Mouse (Mus musculus) liver, embryonic 16.5 days (tissue): Measurements from ENCODE around the gene Rbl1. TPM values are rescaled to one million over a fixed set of nuclear protein-coding genes. Genes with fewer than 3 reads are reported as not detected.
"Not testable (repeated sequence)": the region's sequence is repeated elsewhere in the genome, so short reads cannot be mapped to it uniquely, and the experiment has no call there.

Experiments used
- ATAC-seq: fragments of 200-750 bp; cut with Nextera tagmentation; 2 replicates; pipeline ENCODE4 v1.8.0; 2017; ENCODE audit warnings: low read depth, mild to moderate bottlenecking, moderate number of reproducible peaks, moderate library complexity
- H3K27ac ChIP-seq: fragments of 300-500 bp; sonication (generic); 2 replicates; pipeline ENCODE4 v1.5.1; 2014; ENCODE audit warnings: mild to moderate bottlenecking, low read length
- H3K27me3 ChIP-seq: fragments of 300-500 bp; sonication (generic); 2 replicates; pipeline ENCODE4 v1.6.1; 2014; ENCODE audit warnings: low read depth, low read length, mixed read lengths; ENCODE audit not compliant: control insufficient read depth, insufficient read depth
- H3K36me3 ChIP-seq: fragments of 300-500 bp; sonication (generic); 2 replicates; pipeline ENCODE4 v1.6.1; 2014; ENCODE audit warnings: mild to moderate bottlenecking; ENCODE audit not compliant: control insufficient read depth, insufficient read depth
- H3K4me1 ChIP-seq: fragments of 300-500 bp; sonication (generic); 2 replicates; pipeline ENCODE4 v1.6.1; 2014; ENCODE audit warnings: low read depth, low read length, mixed read lengths; ENCODE audit not compliant: control insufficient read depth
- H3K4me2 ChIP-seq: fragments of 300-500 bp; sonication (generic); 2 replicates; pipeline ENCODE4 v1.6.1; 2014; ENCODE audit warnings: low read depth, low read length, mixed read lengths
- H3K4me3 ChIP-seq: fragments of 300-500 bp; sonication (generic); 2 replicates; pipeline ENCODE4 v1.5.1; 2014; ENCODE audit warnings: low read depth, mild to moderate bottlenecking, low read length
- H3K9ac ChIP-seq: fragments of 300-500 bp; sonication (generic); 2 replicates; pipeline ENCODE4 v1.6.1; 2014; ENCODE audit warnings: low read depth, low read length
- H3K9me3 ChIP-seq: fragments of 300-500 bp; sonication (generic); replicated peaks from 2 replicates; pipeline ENCODE4 v1.6.1; 2016; ENCODE audit warnings: low read length; ENCODE audit not compliant: control insufficient read depth
- WGBS: fragments of 180-500 bp; shearing (Covaris S2); extraction: QIAGEN DNeasy Blood & Tissue Kit; methylation state at CpG from one replicate; pipeline ENCODE4 v1.1.7; 2014; ENCODE audit not compliant: insufficient replicate concordance; 5-methylcytosine and 5-hydroxymethylcytosine counted together
- polyA plus RNA-seq: library from polyadenylated mRNA; unstranded; fragments of >200 nt; fragmentation: Nextera tagmentation; extraction: Ambion mirVana; gene quantifications from 2 replicates; pipeline ENCODE4 v1.2.1, GENCODE M21; 2015

Rbl1 gene
- polyA plus RNA-seq, 1 experiment from 2014 or later, result 17.0 TPM

- H3K4me1 ChIP-seq, ATAC-seq, H3K9ac ChIP-seq, H3K27ac ChIP-seq, H3K9me3 ChIP-seq, H3K4me3 ChIP-seq, H3K27me3 ChIP-seq, H3K4me2 ChIP-seq: not testable (repeated sequence)
- H3K36me3 ChIP-seq, result peaks cover 65% of the 10 kb centered on the region
Observed at GRCm38 (mm10) chr2:157165312-157166224, 38.8 kb downstream of the Rbl1 start.

- WGBS, result 94% methylated on average over 2 of the region's 2 CpGs
- ATAC-seq, result no peak
- Histone ChIP-seq H3K27ac (no peak overlapping the region), H3K9ac (no peak overlapping the region), H3K36me3 (peaks cover 68% of the 10 kb centered on the region), H3K9me3 (no peaks in the 10 kb centered on the region), H3K27me3 (no peaks in the 10 kb centered on the region), H3K4me1 (no peaks in the 10 kb centered on the region), H3K4me3 (no peak overlapping the region), H3K4me2 (no peak overlapping the region)
Observed at GRCm38 (mm10) chr2:157164101-157164500, 40.2 kb downstream of the Rbl1 start.

GRCm38 (mm10) chr2:157156079-157156478 is 48.3 kb downstream of the Rbl1 start:
- no peak for ATAC-seq
- no peak overlapping the region for H3K27ac ChIP-seq
- H3K36me3 ChIP-seq, result peaks cover 54% of the 10 kb centered on the region
- no peak overlapping the region for H3K4me3 ChIP-seq
- WGBS, result 81% methylated on average over 1 of the region's 1 CpGs
- no peaks in the 10 kb centered on the region for H3K27me3 ChIP-seq
- no peak overlapping the region for H3K4me2 ChIP-seq
- H3K9ac ChIP-seq, result no peak overlapping the region
- H3K9me3 ChIP-seq, result no peaks in the 10 kb centered on the region
- H3K4me1 ChIP-seq, result no peaks in the 10 kb centered on the region

- H3K27ac ChIP-seq, result no peak overlapping the region
- no peaks in the 10 kb centered on the region for H3K4me1 ChIP-seq
- no peak for ATAC-seq
- H3K9ac ChIP-seq, result no peak overlapping the region
- no peaks in the 10 kb centered on the region for H3K9me3 ChIP-seq
- no peak overlapping the region for H3K4me2 ChIP-seq
- no peaks in the 10 kb centered on the region for H3K27me3 ChIP-seq
- H3K36me3 ChIP-seq, result peaks cover 57% of the 10 kb centered on the region
- H3K4me3 ChIP-seq, result no peak overlapping the region
- 80% methylated on average over 2 of the region's 2 CpGs for WGBS
Observed at GRCm38 (mm10) chr2:157153235-157153634, 51.1 kb downstream of the Rbl1 start.

- Histone ChIP-seq H3K4me1 (no peaks in the 10 kb centered on the region), H3K27me3 (no peaks in the 10 kb centered on the region), H3K9ac (no peak overlapping the region), H3K9me3 (no peaks in the 10 kb centered on the region), H3K4me2 (no peak overlapping the region), H3K4me3 (no peak overlapping the region), H3K27ac (no peak overlapping the region), H3K36me3 (peaks cover 64% of the 10 kb centered on the region)
- WGBS, result 89% methylated on average over 5 of the region's 5 CpGs
- ATAC-seq, result no peak
Observed at GRCm38 (mm10) chr2:157148417-157148816, 55.9 kb downstream of the Rbl1 start.

GRCm38 (mm10) chr2:157147397-157148020 is 56.8 kb downstream of the Rbl1 start:
- 79% methylated on average over 9 of the region's 9 CpGs for WGBS
- no peak overlapping the region for H3K27ac ChIP-seq
- no peaks in the 10 kb centered on the region for H3K9me3 ChIP-seq
- ATAC-seq, result no peak
- no peak overlapping the region for H3K4me2 ChIP-seq
- no peaks in the 10 kb centered on the region for H3K27me3 ChIP-seq
- no peaks in the 10 kb centered on the region for H3K4me1 ChIP-seq
- H3K36me3 ChIP-seq, result peaks cover 58% of the 10 kb centered on the region
- H3K4me3 ChIP-seq, result no peak overlapping the region
- no peak overlapping the region for H3K9ac ChIP-seq

- no peaks in the 10 kb centered on the region for H3K27me3 ChIP-seq
- H3K9ac ChIP-seq, result no peak overlapping the region
- no peaks in the 10 kb centered on the region for H3K4me1 ChIP-seq
- H3K27ac ChIP-seq, result no peak overlapping the region
- no peaks in the 10 kb centered on the region for H3K9me3 ChIP-seq
- 48% methylated on average over 1 of the region's 1 CpGs for WGBS
- H3K4me3 ChIP-seq, result no peak overlapping the region
- no peak overlapping the region for H3K4me2 ChIP-seq
- peaks cover 38% of the 10 kb centered on the region for H3K36me3 ChIP-seq
- no peak for ATAC-seq
Observed at GRCm38 (mm10) chr2:157145173-157145572, 59.2 kb downstream of the Rbl1 start.

GRCm38 (mm10) chr2:157144132-157144531 is 60.2 kb downstream of the Rbl1 start:
- Histone ChIP-seq H3K4me1 (peaks cover 2% of the 10 kb centered on the region; the same call in 1 of the 2 replicates), H3K9me3 (no peaks in the 10 kb centered on the region), H3K4me3 (no peak overlapping the region), H3K4me2 (no peak overlapping the region), H3K36me3 (peaks cover 27% of the 10 kb centered on the region), H3K9ac (no peak overlapping the region), H3K27me3 (no peaks in the 10 kb centered on the region), H3K27ac (no peak overlapping the region)
- 86% methylated on average over 5 of the region's 5 CpGs for WGBS
- no peak for ATAC-seq

- Histone ChIP-seq H3K27ac (no peak overlapping the region), H3K27me3 (no peaks in the 10 kb centered on the region), H3K4me1 (peaks cover 3% of the 10 kb centered on the region), H3K9ac (no peak overlapping the region), H3K36me3 (peaks cover 13% of the 10 kb centered on the region), H3K4me2 (no peak overlapping the region), H3K9me3 (no peaks in the 10 kb centered on the region), H3K4me3 (no peak overlapping the region)
- 43% methylated on average over 4 of the region's 4 CpGs for WGBS
- no peak for ATAC-seq
Observed at GRCm38 (mm10) chr2:157141962-157142361, 62.4 kb downstream of the Rbl1 start.
